Mouse (Mus musculus): ENCODE data around the gene Rnf144a. TPM values are rescaled to one million over a fixed set of nuclear protein-coding genes. Genes with fewer than 3 reads are reported as not detected.
A peak's percentile ranks its signal among the peaks of the same experiment; 100 is the strongest.

Rnf144a gene
- polyA plus RNA-seq, 1 experiment = 128 TPM

DNA sequence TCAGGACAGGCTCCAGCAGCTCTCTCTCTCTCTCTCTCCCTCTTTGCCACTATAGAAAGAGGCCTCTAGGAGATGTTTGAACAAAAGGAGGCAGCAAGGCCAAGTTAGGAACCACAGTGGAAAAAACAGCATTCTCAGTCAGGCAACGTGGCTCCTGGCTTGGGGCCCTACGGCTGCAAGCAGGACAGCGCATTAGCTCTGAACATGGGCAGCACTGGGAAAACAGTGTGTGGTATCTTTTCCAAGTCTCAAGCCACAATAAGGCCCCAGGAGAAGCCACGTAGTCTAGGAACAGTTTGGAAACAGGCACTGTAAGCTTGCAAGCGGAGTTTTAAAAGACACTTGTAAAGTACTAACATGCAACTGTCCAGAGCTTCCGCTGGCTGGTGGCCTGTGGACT lies 2.3 kb downstream of the Rnf144a start:
- H3K4me1 ChIP-seq (ENCODE audit: control insufficient read depth, insufficient read depth, low read length) = peaks cover 20% of the 10 kb centered on the region
- no peak for TF ChIP-seq CTCF (IDR thresholded peaks at IDR 0.05; ENCODE audit: insufficient read depth, low read length)
- TF ChIP-seq POLR2A (IDR thresholded peaks at IDR 0.05; ENCODE audit: borderline replicate concordance, extremely low read depth, low read depth, low read length) = no peak
- no peak for DNase-seq
- peak overlapping the region; percentile 45 for H3K4me3 ChIP-seq (replicated peaks; ENCODE audit: extremely low read depth, low read depth, low read length)
- 38% methylated on average over 6 of the region's 6 CpGs for WGBS

DNA sequence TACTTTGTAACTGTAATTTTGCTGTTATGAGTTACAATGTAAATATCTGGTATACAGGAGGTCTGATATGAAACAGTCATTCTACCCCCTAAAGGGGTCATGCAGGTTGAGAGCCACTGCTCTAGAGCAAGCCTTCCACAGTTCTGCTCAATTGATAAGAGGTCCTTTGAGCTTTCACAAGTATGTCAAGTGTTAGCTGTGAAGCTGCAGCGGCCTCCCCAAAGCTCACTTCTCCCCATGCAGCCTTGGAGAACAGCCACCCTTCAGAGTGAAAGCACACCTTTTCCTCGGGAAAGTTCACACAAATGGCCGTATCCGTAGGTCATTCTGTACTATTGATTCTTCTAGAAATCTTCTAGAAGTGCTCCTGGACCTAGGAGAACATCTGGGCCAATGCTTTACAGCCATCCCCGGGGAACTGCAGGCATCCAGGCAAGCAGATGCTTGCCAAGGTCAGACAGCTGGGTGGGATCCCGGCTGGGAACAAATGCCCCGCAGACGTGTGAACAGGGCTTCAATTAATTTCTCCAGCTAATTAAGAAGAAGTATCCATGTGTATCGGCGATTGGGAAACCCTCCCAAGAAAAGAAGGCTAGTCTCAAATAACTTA lies 3.1 kb downstream of the Rnf144a start:
- WGBS = 25% methylated on average over 10 of the region's 10 CpGs
- DNase-seq = no peak
- H3K4me1 ChIP-seq (ENCODE audit: control insufficient read depth, insufficient read depth, low read length) = peaks cover 20% of the 10 kb centered on the region
- peak overlapping the region; percentile 36 for H3K4me3 ChIP-seq (replicated peaks; ENCODE audit: extremely low read depth, low read depth, low read length)
- TF ChIP-seq POLR2A (IDR thresholded peaks at IDR 0.05; ENCODE audit: borderline replicate concordance, extremely low read depth, low read depth, low read length) (no peak), CTCF (IDR thresholded peaks at IDR 0.05; ENCODE audit: insufficient read depth, low read length) (no peak)

DNA sequence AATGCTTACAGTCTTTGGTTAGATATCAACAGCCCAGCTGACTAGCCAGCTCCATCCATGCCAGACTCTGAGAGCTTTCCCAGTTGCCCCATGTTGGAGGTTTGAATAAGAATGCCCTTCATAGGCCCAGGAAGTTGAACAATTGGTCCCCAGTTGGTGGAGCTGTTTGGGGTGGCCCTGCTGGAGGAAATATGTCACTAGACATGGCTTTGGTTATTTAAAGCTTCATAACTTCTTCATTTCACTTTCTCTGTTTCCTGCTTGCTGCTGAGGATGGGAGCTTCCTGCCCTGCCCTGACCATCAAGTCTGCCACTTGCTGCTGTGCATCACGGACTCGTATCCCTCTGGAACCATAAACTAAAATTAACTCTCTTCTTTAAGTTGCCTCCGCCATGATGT lies 4.6 kb downstream of the Rnf144a start:
- peaks cover 26% of the 10 kb centered on the region for H3K4me1 ChIP-seq (ENCODE audit: control insufficient read depth, insufficient read depth, low read length)
- DNase-seq = no peak
- 54% methylated on average over 3 of the region's 3 CpGs for WGBS
- TF ChIP-seq CTCF (IDR thresholded peaks at IDR 0.05; ENCODE audit: insufficient read depth, low read length) = no peak
- TF ChIP-seq POLR2A (IDR thresholded peaks at IDR 0.05; ENCODE audit: borderline replicate concordance, extremely low read depth, low read depth, low read length) = no peak
- no peak overlapping the region for H3K4me3 ChIP-seq (replicated peaks; ENCODE audit: extremely low read depth, low read depth, low read length)

DNA sequence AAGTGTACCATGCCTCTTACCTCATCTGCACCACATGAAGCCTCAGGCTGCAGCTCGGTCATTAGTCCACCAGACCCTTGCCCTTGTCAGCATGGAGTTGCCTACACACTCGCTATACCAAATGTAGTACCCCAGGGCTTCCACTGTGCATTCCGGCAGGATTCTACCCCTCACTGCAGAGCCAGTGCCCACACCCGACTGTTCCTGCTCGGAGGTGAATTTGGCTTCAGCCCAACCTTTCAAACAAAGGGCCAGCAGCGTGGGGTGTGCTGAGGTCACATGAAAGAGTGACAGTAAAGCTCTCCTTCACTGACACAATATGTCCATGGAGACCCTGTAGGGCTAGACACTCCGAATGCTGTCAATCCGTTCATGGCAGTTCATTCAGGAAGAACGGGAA lies 6.3 kb downstream of the Rnf144a start:
- peaks cover 35% of the 10 kb centered on the region for H3K4me1 ChIP-seq (ENCODE audit: control insufficient read depth, insufficient read depth, low read length)
- H3K4me3 ChIP-seq (replicated peaks; ENCODE audit: extremely low read depth, low read depth, low read length) = no peak overlapping the region
- DNase-seq = no peak
- WGBS = 46% methylated on average over 9 of the region's 9 CpGs
- TF ChIP-seq CTCF (IDR thresholded peaks at IDR 0.05; ENCODE audit: insufficient read depth, low read length) = no peak
- TF ChIP-seq POLR2A (IDR thresholded peaks at IDR 0.05; ENCODE audit: borderline replicate concordance, extremely low read depth, low read depth, low read length) = no peak

DNA sequence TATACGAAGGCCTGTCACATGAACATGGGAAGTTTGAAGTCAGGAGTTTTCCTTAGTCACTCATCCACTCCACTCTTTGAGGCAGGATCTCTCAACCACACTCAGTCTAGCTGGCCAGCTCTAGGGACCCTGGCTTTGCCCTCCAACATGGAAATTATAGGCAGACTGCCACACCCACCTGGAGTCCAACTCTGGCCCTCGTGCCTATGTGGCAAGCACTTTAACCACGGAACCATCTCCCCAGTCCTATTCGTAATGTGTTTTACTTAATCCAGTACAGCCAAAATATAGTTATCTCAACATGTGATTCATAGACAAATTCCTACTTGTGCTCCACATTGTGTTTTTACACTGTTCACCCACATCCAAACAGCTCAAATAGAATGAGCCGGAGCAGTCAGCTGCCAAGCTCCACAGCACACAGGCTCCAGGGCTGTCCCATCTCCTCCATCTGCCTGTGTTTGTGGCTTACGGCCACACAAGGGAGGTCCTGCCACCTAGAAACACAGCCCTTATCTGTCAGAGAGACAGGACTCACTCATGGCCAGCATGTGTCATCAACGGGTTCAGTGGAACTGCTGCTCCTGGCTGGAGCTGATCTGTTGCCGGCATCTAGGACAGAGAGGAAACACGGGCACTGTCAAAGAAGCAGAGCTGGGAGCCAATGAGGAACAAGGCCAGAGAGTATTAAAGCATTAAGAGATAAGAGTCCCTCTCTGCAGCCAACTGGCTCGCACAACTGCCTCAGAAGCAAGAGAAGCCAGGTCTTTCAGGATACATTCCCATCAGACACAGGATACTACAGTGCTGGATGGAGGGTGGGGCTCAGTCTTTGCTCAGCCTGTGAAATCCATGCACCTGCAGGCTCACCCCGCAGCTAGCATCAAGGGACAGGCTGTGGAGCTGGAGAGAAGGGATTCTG lies 10.0 kb downstream of the Rnf144a start:
- no peak for DNase-seq
- Histone ChIP-seq H3K4me3 (replicated peaks; ENCODE audit: extremely low read depth, low read depth, low read length) (no peak overlapping the region), H3K4me1 (ENCODE audit: control insufficient read depth, insufficient read depth, low read length) (peaks cover 43% of the 10 kb centered on the region)
- TF ChIP-seq CTCF (IDR thresholded peaks at IDR 0.05; ENCODE audit: insufficient read depth, low read length) (no peak), POLR2A (IDR thresholded peaks at IDR 0.05; ENCODE audit: borderline replicate concordance, extremely low read depth, low read depth, low read length) (no peak)
- WGBS = 29% methylated on average over 11 of the region's 11 CpGs

DNA sequence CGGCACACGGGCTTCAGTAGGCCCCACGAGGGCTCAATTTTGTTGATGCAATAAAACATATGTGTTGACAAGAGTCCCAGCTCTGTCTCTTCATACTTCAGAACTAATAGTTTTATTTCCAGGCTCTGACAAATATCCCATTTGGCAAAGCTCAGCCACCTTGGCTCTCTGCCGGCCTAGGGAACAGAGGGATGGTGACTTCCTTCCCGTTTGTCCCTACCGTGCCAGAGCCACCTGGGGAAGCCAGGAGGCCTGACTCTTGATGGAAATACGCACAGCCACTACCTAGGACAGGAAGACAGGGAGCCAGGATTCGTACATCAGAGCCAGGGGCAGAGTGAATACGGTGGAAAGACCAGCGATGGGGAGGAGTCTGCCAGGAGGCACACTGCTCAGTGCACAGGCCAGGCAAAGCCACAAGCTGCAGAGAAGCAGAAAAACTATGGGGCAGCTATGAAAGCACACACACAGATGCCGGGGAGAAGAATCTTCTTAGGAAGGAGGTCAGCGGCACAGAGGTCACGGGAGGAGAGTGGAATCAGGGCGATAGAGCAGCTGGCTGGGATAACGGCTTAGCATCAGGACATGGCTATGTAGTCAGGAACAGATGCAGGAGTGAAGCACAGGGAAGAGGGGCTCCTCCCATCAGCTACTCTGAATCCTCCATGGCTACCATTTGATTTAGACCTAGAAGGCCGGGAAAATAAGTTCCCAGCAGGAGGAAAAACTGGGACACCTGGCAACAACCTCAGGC lies 11.5 kb downstream of the Rnf144a start:
- Histone ChIP-seq H3K4me3 (replicated peaks; ENCODE audit: extremely low read depth, low read depth, low read length) (no peak overlapping the region), H3K4me1 (ENCODE audit: control insufficient read depth, insufficient read depth, low read length) (peaks cover 37% of the 10 kb centered on the region)
- TF ChIP-seq CTCF (IDR thresholded peaks at IDR 0.05; ENCODE audit: insufficient read depth, low read length) (no peak), POLR2A (IDR thresholded peaks at IDR 0.05; ENCODE audit: borderline replicate concordance, extremely low read depth, low read depth, low read length) (no peak)
- 43% methylated on average over 16 of the region's 16 CpGs for WGBS
- DNase-seq = no peak

DNA sequence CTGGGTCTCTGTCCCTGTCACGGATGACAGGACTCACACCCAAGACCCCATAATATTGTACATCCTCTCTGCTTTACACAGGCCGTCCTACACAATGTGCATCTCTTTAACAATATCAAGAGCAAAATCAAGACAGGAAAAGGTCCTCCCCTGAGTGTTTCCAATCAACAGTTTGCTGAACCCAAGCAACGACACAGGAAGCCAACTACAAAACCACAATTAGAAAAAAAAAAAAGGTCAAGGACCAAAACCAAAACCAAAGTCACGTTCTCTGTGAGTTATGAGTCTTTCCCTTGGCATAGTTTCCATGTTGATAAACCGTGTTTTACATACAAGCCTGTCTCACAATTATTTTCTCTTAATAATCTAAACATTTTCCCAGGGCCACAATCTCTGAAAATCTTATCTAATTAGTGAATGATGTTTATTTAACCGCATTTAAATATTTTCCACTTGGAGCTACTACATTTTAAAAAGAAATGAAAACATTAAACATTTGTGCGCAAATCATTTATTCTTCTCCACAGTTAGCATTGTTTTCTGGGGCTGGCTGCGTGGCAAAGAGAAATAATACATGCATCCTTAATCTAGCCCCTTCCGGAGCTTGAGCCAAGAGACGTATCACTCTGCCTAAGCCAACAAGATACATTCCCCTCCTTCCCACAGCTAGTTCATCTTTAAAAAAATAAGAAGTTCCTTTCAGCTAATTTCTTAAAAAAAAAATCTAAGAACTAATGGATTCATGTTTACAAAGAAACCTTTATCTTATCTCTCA lies 13.2 kb downstream of the Rnf144a start:
- TF ChIP-seq CTCF (IDR thresholded peaks at IDR 0.05; ENCODE audit: insufficient read depth, low read length) (no peak), POLR2A (IDR thresholded peaks at IDR 0.05; ENCODE audit: borderline replicate concordance, extremely low read depth, low read depth, low read length) (no peak)
- H3K4me1 ChIP-seq (ENCODE audit: control insufficient read depth, insufficient read depth, low read length) = peaks cover 35% of the 10 kb centered on the region
- no peak overlapping the region for H3K4me3 ChIP-seq (replicated peaks; ENCODE audit: extremely low read depth, low read depth, low read length)
- 44% methylated on average over 10 of the region's 10 CpGs for WGBS
- DNase-seq = no peak

DNA sequence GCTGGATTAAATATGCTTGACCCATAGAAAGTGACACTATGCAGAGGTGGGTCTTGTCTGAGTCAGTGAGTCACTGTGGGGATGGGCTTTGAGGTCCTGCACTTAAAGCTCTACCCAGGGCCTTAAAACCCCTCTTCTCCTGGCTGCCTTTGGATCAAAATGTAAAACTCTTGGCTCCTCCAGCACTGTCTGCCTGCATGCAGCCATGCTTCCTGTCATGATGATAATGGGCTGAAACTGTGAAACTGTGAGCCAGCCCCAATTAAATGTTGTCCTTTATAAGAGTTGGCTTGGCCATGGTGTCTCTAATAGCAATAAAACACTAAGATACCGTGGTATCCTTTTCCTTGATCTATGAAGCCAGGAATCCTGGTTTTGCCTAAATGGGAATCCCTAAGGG lies 13.8 kb downstream of the Rnf144a start:
- 44% methylated on average over 1 of the region's 1 CpGs for WGBS
- Histone ChIP-seq H3K4me3 (replicated peaks; ENCODE audit: extremely low read depth, low read depth, low read length) (no peak overlapping the region), H3K4me1 (ENCODE audit: control insufficient read depth, insufficient read depth, low read length) (peaks cover 32% of the 10 kb centered on the region)
- DNase-seq = no peak
- TF ChIP-seq POLR2A (IDR thresholded peaks at IDR 0.05; ENCODE audit: borderline replicate concordance, extremely low read depth, low read depth, low read length) (no peak), CTCF (IDR thresholded peaks at IDR 0.05; ENCODE audit: insufficient read depth, low read length) (no peak)

DNA sequence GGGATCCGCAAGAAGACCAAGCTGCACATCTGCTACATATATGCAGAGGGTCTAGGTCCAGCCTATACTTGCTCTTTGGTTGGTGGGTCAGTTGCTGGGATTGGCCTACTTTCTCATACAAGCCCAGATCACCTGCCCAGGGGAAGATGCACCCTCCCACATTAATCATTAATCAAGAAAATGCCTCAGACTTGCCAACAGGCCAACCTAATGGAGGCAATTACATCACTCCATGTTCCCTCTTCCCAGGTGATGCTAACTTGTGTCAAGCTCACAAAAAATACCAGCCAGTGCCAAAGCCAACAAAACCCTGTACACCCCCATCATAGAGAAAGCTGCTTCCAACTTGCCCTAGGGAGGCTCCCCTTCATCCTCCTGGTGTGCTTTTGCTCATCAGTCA lies 14.3 kb downstream of the Rnf144a start:
- H3K4me3 ChIP-seq (replicated peaks; ENCODE audit: extremely low read depth, low read depth, low read length) = no peak overlapping the region
- DNase-seq = no peak
- TF ChIP-seq POLR2A (IDR thresholded peaks at IDR 0.05; ENCODE audit: borderline replicate concordance, extremely low read depth, low read depth, low read length) (no peak), CTCF (IDR thresholded peaks at IDR 0.05; ENCODE audit: insufficient read depth, low read length) (no peak)
- WGBS = 90% methylated on average over 1 of the region's 1 CpGs
- peaks cover 29% of the 10 kb centered on the region for H3K4me1 ChIP-seq (ENCODE audit: control insufficient read depth, insufficient read depth, low read length)

All from lung, adult 2 months (tissue).